Mouse (Mus musculus) inflammation-experienced regulatory T-cells, adult 6 months (primary cell): ENCODE measurements around the gene Nr5a1. TPM values are rescaled to one million over a fixed set of nuclear protein-coding genes. Genes with fewer than 3 reads are reported as not detected.

Source experiments
- ATAC-seq: one replicate; pipeline ENCODE4 v1.8.0; 2017
- polyA plus RNA-seq, 3 experiments: library from polyadenylated mRNA; unstranded; fragments of 100-300 nt; shearing (Covaris generic); gene quantifications; one replicate each; pipeline ENCODE4 v1.2.1; 2017

Nr5a1 gene
- polyA plus RNA-seq, 3 experiments from 2014 or later, result not detected

GRCm38 (mm10) chr2:38647661-38648060 lies 66.7 kb downstream of the Nr5a1 start:
- no peak for ATAC-seq

- no peak for ATAC-seq
Observed at GRCm38 (mm10) chr2:38647201-38647606, 67.1 kb downstream of the Nr5a1 start.

GRCm38 (mm10) chr2:38645936-38646335 lies 68.4 kb downstream of the Nr5a1 start:
- ATAC-seq, result no peak

GRCm38 (mm10) chr2:38643625-38644427 lies 70.5 kb downstream of the Nr5a1 start, which contains the start of gene Psmb7:
Gene Psmb7 (minus strand): TSS chr2:38644087.
- ATAC-seq, result peak; percentile 96

Other genes with a start within 250 kb of the Nr5a1 start
- 1 to 10 TPM; 3.0 to 6.2 (median 3.7) TPM for gene Nek6, start 202.9 kb downstream of the Nr5a1 start, polyA plus RNA-seq
- 100 to 1,000 TPM in 2 of 3 experiments, 10 to 100 TPM in 1; 89.2 to 158 (median 118) TPM for gene Psmb7, start 70.5 kb downstream of the Nr5a1 start, polyA plus RNA-seq
- gene Nr6a1, start 213.1 kb upstream of the Nr5a1 start, polyA plus RNA-seq, result under 1 TPM; 0.37 to 0.63 (median 0.54) TPM
- under 1 TPM in 1 of 3 experiments, not detected in 2; 0.12 TPM for gene Olfml2a, start 217.4 kb upstream of the Nr5a1 start, polyA plus RNA-seq